Mouse (Mus musculus) limb, embryonic 15.5 days (tissue): ENCODE measurements around the gene Cep164. TPM values are rescaled to one million over a fixed set of nuclear protein-coding genes. Genes with fewer than 3 reads are reported as not detected.

Source experiments
- ATAC-seq: fragments of 200-750 bp; cut with Nextera tagmentation; 2 replicates; pipeline ENCODE4 v1.8.0; 2017; ENCODE audit warnings: low read depth, moderate TSS enrichment; ENCODE audit not compliant: insufficient number of reproducible peaks, low FRiP score, low TSS enrichment
- H3K27ac ChIP-seq: fragments of 300-500 bp; sonication (generic); 2 replicates; pipeline ENCODE4 v1.5.1; 2015; ENCODE audit warnings: moderate library complexity, mild to moderate bottlenecking, inconsistent platforms
- H3K27me3 ChIP-seq: fragments of 300-500 bp; sonication (generic); 2 replicates; pipeline ENCODE4 v1.6.1; 2015; ENCODE audit warnings: inconsistent platforms
- H3K36me3 ChIP-seq: fragments of 300-500 bp; sonication (generic); 2 replicates; pipeline ENCODE4 v1.6.1; 2015; ENCODE audit warnings: inconsistent platforms
- H3K4me1 ChIP-seq: fragments of 300-500 bp; sonication (generic); 2 replicates; pipeline ENCODE4 v1.6.1; 2015; ENCODE audit warnings: inconsistent platforms
- H3K4me2 ChIP-seq: fragments of 300-500 bp; sonication (generic); 2 replicates; pipeline ENCODE4 v1.6.1; 2015; ENCODE audit warnings: mild to moderate bottlenecking, inconsistent platforms
- H3K4me3 ChIP-seq: fragments of 300-500 bp; sonication (generic); 2 replicates; pipeline ENCODE4 v1.5.1; 2015; ENCODE audit warnings: mild to moderate bottlenecking, inconsistent platforms
- H3K9ac ChIP-seq: fragments of 300-500 bp; sonication (generic); 2 replicates; pipeline ENCODE4 v1.6.1; 2015; ENCODE audit warnings: inconsistent platforms
- H3K9me3 ChIP-seq: fragments of 300-500 bp; sonication (generic); 2 replicates; pipeline ENCODE4 v1.6.1; 2016; ENCODE audit warnings: inconsistent platforms
- WGBS: fragments of 180-500 bp; shearing (Covaris S2); methylation state at CpG from one replicate; pipeline ENCODE4 v1.1.7; 2015; 5-methylcytosine and 5-hydroxymethylcytosine counted together
- polyA plus RNA-seq: library from polyadenylated mRNA; unstranded; fragments of >200 nt; fragmentation: Nextera tagmentation; extraction: Ambion mirVana; gene quantifications from 2 replicates; pipeline ENCODE4 v1.2.1, GENCODE M21; 2015

Gene Cep164
- 28.8 and 30.3 TPM in 2 replicates for polyA plus RNA-seq

GRCm38 (mm10) chr9:45828291-45828963 is at the start of gene Cep164:
TSS of gene Cep164 (minus strand) at chr9:45828691.
- under 1% methylated on average over 31 of the region's 31 CpGs for WGBS
- ATAC-seq: peak; percentile 88
- H3K9ac ChIP-seq: peak within 1 kb of the TSS; percentile 76
- H3K27ac ChIP-seq: peak within 1 kb of the TSS; percentile 88
- peaks cover 7% of the 10 kb centered on the region for H3K4me1 ChIP-seq
- H3K36me3 ChIP-seq: no peaks in the 10 kb centered on the region
- H3K4me3 ChIP-seq: peak within 1 kb of the TSS; percentile 80
- H3K4me2 ChIP-seq: peak within 1 kb of the TSS; percentile 83
- H3K9me3 ChIP-seq: no peaks in the 10 kb centered on the region
- H3K27me3 ChIP-seq: no peaks in the 10 kb centered on the region

- Histone ChIP-seq H3K4me1 (no peaks in the 10 kb centered on the region), H3K4me3 (no peak overlapping the region), H3K9me3 (no peaks in the 10 kb centered on the region), H3K36me3 (peaks cover 51% of the 10 kb centered on the region), H3K27ac (no peak overlapping the region), H3K27me3 (no peaks in the 10 kb centered on the region), H3K4me2 (no peak overlapping the region), H3K9ac (no peak overlapping the region)
- no peak for ATAC-seq
- 69% methylated on average over 2 of the region's 2 CpGs for WGBS
Measured at GRCm38 (mm10) chr9:45877928-45878327, 49.4 kb upstream of the Cep164 start.

GRCm38 (mm10) chr9:45870265-45870664 is 41.8 kb upstream of the Cep164 start:
- peaks cover 81% of the 10 kb centered on the region for H3K36me3 ChIP-seq
- 95% methylated on average over 3 of the region's 3 CpGs for WGBS
- H3K4me1 ChIP-seq: no peaks in the 10 kb centered on the region
- H3K9ac ChIP-seq: no peak overlapping the region
- no peak overlapping the region for H3K27ac ChIP-seq
- no peak for ATAC-seq
- no peak overlapping the region for H3K4me3 ChIP-seq
- H3K27me3 ChIP-seq: no peaks in the 10 kb centered on the region
- no peak overlapping the region for H3K4me2 ChIP-seq
- H3K9me3 ChIP-seq: no peaks in the 10 kb centered on the region

- WGBS: 93% methylated on average over 3 of the region's 3 CpGs
- H3K9me3 ChIP-seq: no peaks in the 10 kb centered on the region
- H3K27ac ChIP-seq: no peak overlapping the region
- H3K36me3 ChIP-seq: peaks cover 87% of the 10 kb centered on the region
- H3K27me3 ChIP-seq: no peaks in the 10 kb centered on the region
- no peak overlapping the region for H3K4me3 ChIP-seq
- no peaks in the 10 kb centered on the region for H3K4me1 ChIP-seq
- H3K9ac ChIP-seq: no peak overlapping the region
- no peak overlapping the region for H3K4me2 ChIP-seq
- no peak for ATAC-seq
Measured at GRCm38 (mm10) chr9:45869181-45869580, 40.7 kb upstream of the Cep164 start.

GRCm38 (mm10) chr9:45861813-45862212 is 33.3 kb upstream of the Cep164 start:
- WGBS: 79% methylated on average over 7 of the region's 7 CpGs
- H3K27ac ChIP-seq: no peak overlapping the region
- ATAC-seq: no peak
- H3K4me3 ChIP-seq: no peak overlapping the region
- no peaks in the 10 kb centered on the region for H3K4me1 ChIP-seq
- H3K9me3 ChIP-seq: no peaks in the 10 kb centered on the region
- no peaks in the 10 kb centered on the region for H3K27me3 ChIP-seq
- peaks cover 91% of the 10 kb centered on the region for H3K36me3 ChIP-seq
- no peak overlapping the region for H3K9ac ChIP-seq
- H3K4me2 ChIP-seq: no peak overlapping the region

- peaks cover 89% of the 10 kb centered on the region for H3K36me3 ChIP-seq
- H3K9ac ChIP-seq: no peak overlapping the region
- no peak for ATAC-seq
- WGBS: 96% methylated on average over 10 of the region's 10 CpGs
- no peaks in the 10 kb centered on the region for H3K4me1 ChIP-seq
- H3K9me3 ChIP-seq: no peaks in the 10 kb centered on the region
- H3K27me3 ChIP-seq: no peaks in the 10 kb centered on the region
- H3K4me2 ChIP-seq: no peak overlapping the region
- no peak overlapping the region for H3K4me3 ChIP-seq
- no peak overlapping the region for H3K27ac ChIP-seq
Measured at GRCm38 (mm10) chr9:45859364-45859763, 30.9 kb upstream of the Cep164 start.

GRCm38 (mm10) chr9:45854136-45854535 is 25.6 kb upstream of the Cep164 start:
- peaks cover 51% of the 10 kb centered on the region for H3K36me3 ChIP-seq
- no peaks in the 10 kb centered on the region for H3K27me3 ChIP-seq
- no peak for ATAC-seq
- H3K9ac ChIP-seq: no peak overlapping the region
- no peak overlapping the region for H3K4me2 ChIP-seq
- H3K4me1 ChIP-seq: peaks cover 20% of the 10 kb centered on the region
- WGBS: 80% methylated on average over 1 of the region's 1 CpGs
- no peak overlapping the region for H3K27ac ChIP-seq
- H3K4me3 ChIP-seq: no peak overlapping the region
- H3K9me3 ChIP-seq: no peaks in the 10 kb centered on the region

- no peak overlapping the region for H3K4me3 ChIP-seq
- no peak overlapping the region for H3K4me2 ChIP-seq
- no peaks in the 10 kb centered on the region for H3K9me3 ChIP-seq
- H3K27ac ChIP-seq: no peak overlapping the region
- H3K27me3 ChIP-seq: no peaks in the 10 kb centered on the region
- WGBS: 89% methylated on average over 2 of the region's 2 CpGs
- ATAC-seq: no peak
- peaks cover 46% of the 10 kb centered on the region for H3K36me3 ChIP-seq
- H3K9ac ChIP-seq: no peak overlapping the region
- peaks cover 23% of the 10 kb centered on the region for H3K4me1 ChIP-seq
Measured at GRCm38 (mm10) chr9:45853695-45854094, 25.2 kb upstream of the Cep164 start.

GRCm38 (mm10) chr9:45851776-45852175 is 23.3 kb upstream of the Cep164 start:
- 95% methylated on average over 2 of the region's 2 CpGs for WGBS

GRCm38 (mm10) chr9:45851330-45851729 is 22.8 kb upstream of the Cep164 start:
- Histone ChIP-seq H3K4me3 (no peak overlapping the region), H3K36me3 (peaks cover 23% of the 10 kb centered on the region), H3K27me3 (no peaks in the 10 kb centered on the region), H3K27ac (no peak overlapping the region), H3K4me1 (peaks cover 30% of the 10 kb centered on the region), H3K9ac (no peak overlapping the region), H3K4me2 (no peak overlapping the region), H3K9me3 (no peaks in the 10 kb centered on the region)
- no peak for ATAC-seq
- 65% methylated on average over 5 of the region's 5 CpGs for WGBS

More at GRCm38 (mm10) chr9:45851776-45852175, 23.3 kb upstream of the Cep164 start:
- no peak for ATAC-seq
- Histone ChIP-seq H3K27ac (no peak overlapping the region), H3K36me3 (peaks cover 27% of the 10 kb centered on the region), H3K27me3 (no peaks in the 10 kb centered on the region), H3K4me3 (no peak overlapping the region), H3K9ac (no peak overlapping the region), H3K4me1 (peaks cover 30% of the 10 kb centered on the region), H3K9me3 (no peaks in the 10 kb centered on the region), H3K4me2 (no peak overlapping the region)

- Histone ChIP-seq H3K4me2 (no peak overlapping the region; the same call in 1 of the 2 replicates), H3K4me3 (no peak overlapping the region), H3K9ac (no peak overlapping the region), H3K9me3 (no peaks in the 10 kb centered on the region), H3K27me3 (no peaks in the 10 kb centered on the region), H3K36me3 (peaks cover 17% of the 10 kb centered on the region), H3K27ac (peak overlapping the region; percentile 90), H3K4me1 (peaks cover 30% of the 10 kb centered on the region)
- ATAC-seq: no peak
- whole genome bisulfite sequencing: 63% methylated on average over 8 of the region's 8 CpGs
Measured at GRCm38 (mm10) chr9:45850528-45851155, 22.2 kb upstream of the Cep164 start.
